Mouse (Mus musculus) lung, postnatal 0 days (tissue): ENCODE measurements at regions not wholly inside any gene's neighbourhood (a gene's known extent, or its start where the extent isn't known, plus 50 kb on each side); places are given as distances from the start of the nearest gene placed in this dataset.
"Not testable (repeated sequence)": the region's sequence is repeated elsewhere in the genome, so short reads cannot be mapped to it uniquely, and the experiment has no call there.

Experiments used
- ATAC-seq: fragments of 200-750 bp; cut with Nextera tagmentation; 2 replicates; pipeline ENCODE4 v1.8.0; 2017; ENCODE audit warnings: moderate library complexity
- DNase-seq: peaks from one replicate; pipeline ENCODE4 v3.0.0-alpha.2; 2016; ENCODE audit warnings: low spot score
- H3K27ac ChIP-seq: fragments of 300-500 bp; sonication (generic); 2 replicates; pipeline ENCODE4 v1.5.1; 2014; ENCODE audit warnings: antibody characterized with exemption, mild to moderate bottlenecking, low read length, mixed read lengths
- H3K27me3 ChIP-seq: fragments of 300-500 bp; sonication (generic); replicated peaks from 2 replicates; pipeline ENCODE4 v1.6.1; 2014; ENCODE audit warnings: low read length, mixed read lengths; ENCODE audit not compliant: insufficient read depth
- H3K36me3 ChIP-seq: fragments of 300-500 bp; sonication (generic); 2 replicates; pipeline ENCODE4 v1.6.1; 2014; ENCODE audit warnings: low read length, mixed read lengths; ENCODE audit not compliant: insufficient read depth
- H3K4me1 ChIP-seq: fragments of 300-500 bp; sonication (generic); 2 replicates; pipeline ENCODE4 v1.6.1; 2014; ENCODE audit warnings: antibody characterized with exemption, low read depth, low read length, mixed read lengths; ENCODE audit not compliant: insufficient read depth
- H3K4me2 ChIP-seq: fragments of 300-500 bp; sonication (generic); replicated peaks from 2 replicates; pipeline ENCODE4 v1.6.1; 2014; ENCODE audit warnings: low read depth, mild to moderate bottlenecking, low read length, moderate library complexity, mixed read lengths
- H3K4me3 ChIP-seq: fragments of 300-500 bp; sonication (generic); 2 replicates; pipeline ENCODE4 v1.5.1; 2014; ENCODE audit warnings: low read depth, low read length
- H3K9ac ChIP-seq: fragments of 300-500 bp; sonication (generic); replicated peaks from 2 replicates; pipeline ENCODE4 v1.6.1; 2014; ENCODE audit warnings: low read depth, mild to moderate bottlenecking
- H3K9me3 ChIP-seq: fragments of 300-500 bp; sonication (generic); 2 replicates; pipeline ENCODE4 v1.6.1; 2016; ENCODE audit warnings: low read length, mixed read lengths
- CTCF ChIP-seq: IDR thresholded peaks from 2 replicates; pipeline ENCODE4 v1.5.1; 2016; ENCODE audit warnings: antibody characterized with exemption, mild to moderate bottlenecking
- EP300 ChIP-seq: IDR thresholded peaks from 2 replicates; pipeline ENCODE4 v1.6.1; 2016; ENCODE audit warnings: antibody characterized with exemption, mild to moderate bottlenecking, control low read depth
- WGBS: fragments of 180-500 bp; shearing (Covaris S2); extraction: QIAGEN DNeasy Blood & Tissue Kit; methylation state at CpG from one replicate; pipeline ENCODE4 v1.1.7; 2014; 5-methylcytosine and 5-hydroxymethylcytosine counted together

- H3K27ac ChIP-seq: no peak overlapping the region
- no peaks in the 10 kb centered on the region for H3K36me3 ChIP-seq
- no peak overlapping the region for H3K4me3 ChIP-seq
- DNase-seq (no peak), ATAC-seq (no peak)
- no peaks in the 10 kb centered on the region for H3K4me1 ChIP-seq
- H3K27me3 ChIP-seq: no peaks in the 10 kb centered on the region
- H3K4me2 ChIP-seq: no peak overlapping the region
- H3K9me3 ChIP-seq: no peaks in the 10 kb centered on the region
- TF ChIP-seq EP300 (no peak), CTCF (0 out of 2 replicates have a peak, but pooled peaks have one; percentile 7)
- no peak overlapping the region for H3K9ac ChIP-seq
These were observed 333.3 kb downstream of the Tdrd3 start for GRCm38 (mm10) chr14:87749762-87750161.

GRCm38 (mm10) chr14:87750665-87751170 lies 334.3 kb downstream of the Tdrd3 start:
- no peak for ATAC-seq
- TF ChIP-seq EP300 (no peak), CTCF (no peak)
- Histone ChIP-seq H3K4me2 (no peak overlapping the region), H3K4me1 (no peaks in the 10 kb centered on the region), H3K9ac (no peak overlapping the region), H3K36me3 (no peaks in the 10 kb centered on the region), H3K4me3 (no peak overlapping the region), H3K27ac (no peak overlapping the region), H3K9me3 (no peaks in the 10 kb centered on the region), H3K27me3 (no peaks in the 10 kb centered on the region)
- WGBS: 74% methylated on average over 3 of the region's 3 CpGs
- DNase-seq: no peak

GRCm38 (mm10) chr14:87754744-87755143 lies 338.3 kb downstream of the Tdrd3 start:
- Histone ChIP-seq H3K4me2 (no peak overlapping the region), H3K9me3 (no peaks in the 10 kb centered on the region), H3K27ac (no peak overlapping the region), H3K36me3 (no peaks in the 10 kb centered on the region), H3K4me1 (no peaks in the 10 kb centered on the region), H3K4me3 (no peak overlapping the region), H3K9ac (no peak overlapping the region), H3K27me3 (no peaks in the 10 kb centered on the region)
- ATAC-seq (no peak), DNase-seq (no peak)
- TF ChIP-seq EP300 (no peak), CTCF (no peak)
- 38% methylated on average over 4 of the region's 4 CpGs for WGBS

GRCm38 (mm10) chr14:87775332-87775890 lies 359.0 kb downstream of the Tdrd3 start:
- Histone ChIP-seq H3K27ac (no peak overlapping the region), H3K9ac (no peak overlapping the region), H3K4me1 (no peaks in the 10 kb centered on the region), H3K27me3 (no peaks in the 10 kb centered on the region), H3K4me2 (no peak overlapping the region), H3K9me3 (no peaks in the 10 kb centered on the region), H3K36me3 (no peaks in the 10 kb centered on the region), H3K4me3 (no peak overlapping the region)
- no peak for TF ChIP-seq EP300
- no peak for TF ChIP-seq CTCF
- ATAC-seq (no peak), DNase-seq (no peak)

GRCm38 (mm10) chr14:87799803-87800202 lies 383.4 kb downstream of the Tdrd3 start:
- Histone ChIP-seq H3K4me2 (no peak overlapping the region), H3K9me3 (no peaks in the 10 kb centered on the region), H3K27me3 (no peaks in the 10 kb centered on the region), H3K36me3 (no peaks in the 10 kb centered on the region), H3K4me1 (no peaks in the 10 kb centered on the region), H3K9ac (no peak overlapping the region), H3K27ac (no peak overlapping the region), H3K4me3 (no peak overlapping the region)
- TF ChIP-seq CTCF (no peak), EP300 (no peak)
- ATAC-seq (no peak), DNase-seq (no peak)
- WGBS: 81% methylated on average over 1 of the region's 1 CpGs

- not testable (repeated sequence) for H3K4me3 ChIP-seq, ATAC-seq, H3K36me3 ChIP-seq, H3K9ac ChIP-seq, H3K27ac ChIP-seq, DNase-seq, H3K9me3 ChIP-seq, H3K4me1 ChIP-seq, H3K27me3 ChIP-seq, H3K4me2 ChIP-seq
- WGBS: 91% methylated on average over 15 of the region's 15 CpGs
These were observed 393.2 kb downstream of the Tdrd3 start for GRCm38 (mm10) chr14:87809664-87810063.

GRCm38 (mm10) chr14:87844120-87844519 lies 427.7 kb downstream of the Tdrd3 start:
- Histone ChIP-seq H3K4me2 (no peak overlapping the region), H3K27ac (no peak overlapping the region), H3K4me3 (no peak overlapping the region), H3K27me3 (no peaks in the 10 kb centered on the region), H3K36me3 (no peaks in the 10 kb centered on the region), H3K9me3 (no peaks in the 10 kb centered on the region), H3K9ac (no peak overlapping the region), H3K4me1 (no peaks in the 10 kb centered on the region)
- ATAC-seq (no peak), DNase-seq (no peak)
- TF ChIP-seq CTCF (no peak), EP300 (no peak)
- 82% methylated on average over 2 of the region's 2 CpGs for WGBS
